Mouse (Mus musculus): Measurements from ENCODE around the gene Rbm8a2. TPM values are rescaled to one million over a fixed set of nuclear protein-coding genes. Genes with fewer than 3 reads are reported as not detected.

Rbm8a2 gene
- polyA plus RNA-seq, 1 experiment, result not detected

GRCm38 (mm10) chr1:176000599-176000998 is 21.7 kb upstream of the Rbm8a2 start:
- H3K4me1 ChIP-seq (ENCODE audit: control insufficient read depth, insufficient read depth, low read length), result no peaks in the 10 kb centered on the region
- H3K27ac ChIP-seq (ENCODE audit: insufficient read depth, low read depth, low read length), result no peak overlapping the region
- 86% methylated on average over 5 of the region's 5 CpGs for WGBS
- no peak for TF ChIP-seq CTCF (IDR thresholded peaks at IDR 0.05; ENCODE audit: insufficient read depth, low read depth, low read length)
- no peak for TF ChIP-seq POLR2A (IDR thresholded peaks at IDR 0.05; ENCODE audit: insufficient read depth, low read depth, low read length)
- no peak overlapping the region for H3K4me3 ChIP-seq (ENCODE audit: insufficient read depth, low read depth, low read length)

- no peaks in the 10 kb centered on the region for H3K4me1 ChIP-seq (ENCODE audit: control insufficient read depth, insufficient read depth, low read length)
- no peak overlapping the region for H3K4me3 ChIP-seq (ENCODE audit: insufficient read depth, low read depth, low read length)
- TF ChIP-seq CTCF (IDR thresholded peaks at IDR 0.05; ENCODE audit: insufficient read depth, low read depth, low read length) (no peak), POLR2A (IDR thresholded peaks at IDR 0.05; ENCODE audit: insufficient read depth, low read depth, low read length) (no peak)
- H3K27ac ChIP-seq (ENCODE audit: insufficient read depth, low read depth, low read length), result no peak overlapping the region
- WGBS, result 63% methylated on average over 7 of the region's 7 CpGs
These were observed 18.2 kb upstream of the Rbm8a2 start for GRCm38 (mm10) chr1:175997076-175997651.

GRCm38 (mm10) chr1:175988912-175989311 is 10.0 kb upstream of the Rbm8a2 start:
- TF ChIP-seq CTCF (IDR thresholded peaks at IDR 0.05; ENCODE audit: insufficient read depth, low read depth, low read length), result no peak
- TF ChIP-seq POLR2A (IDR thresholded peaks at IDR 0.05; ENCODE audit: insufficient read depth, low read depth, low read length), result no peak
- WGBS, result 80% methylated on average over 4 of the region's 4 CpGs
- Histone ChIP-seq H3K27ac (ENCODE audit: insufficient read depth, low read depth, low read length) (no peak overlapping the region), H3K4me1 (ENCODE audit: control insufficient read depth, insufficient read depth, low read length) (no peaks in the 10 kb centered on the region), H3K4me3 (ENCODE audit: insufficient read depth, low read depth, low read length) (no peak overlapping the region)

GRCm38 (mm10) chr1:175988448-175988847 is 9.5 kb upstream of the Rbm8a2 start:
- 91% methylated on average over 5 of the region's 5 CpGs for WGBS
- H3K27ac ChIP-seq (ENCODE audit: insufficient read depth, low read depth, low read length), result no peak overlapping the region
- no peak overlapping the region for H3K4me3 ChIP-seq (ENCODE audit: insufficient read depth, low read depth, low read length)
- TF ChIP-seq POLR2A (IDR thresholded peaks at IDR 0.05; ENCODE audit: insufficient read depth, low read depth, low read length) (no peak), CTCF (IDR thresholded peaks at IDR 0.05; ENCODE audit: insufficient read depth, low read depth, low read length) (no peak)
- H3K4me1 ChIP-seq (ENCODE audit: control insufficient read depth, insufficient read depth, low read length), result no peaks in the 10 kb centered on the region

GRCm38 (mm10) chr1:175970710-175971109 is 8.2 kb downstream of the Rbm8a2 start:
- 24% methylated on average over 5 of the region's 5 CpGs for WGBS
- TF ChIP-seq CTCF (IDR thresholded peaks at IDR 0.05; ENCODE audit: insufficient read depth, low read depth, low read length) (no peak), POLR2A (IDR thresholded peaks at IDR 0.05; ENCODE audit: insufficient read depth, low read depth, low read length) (no peak)
- no peak overlapping the region for H3K4me3 ChIP-seq (ENCODE audit: insufficient read depth, low read depth, low read length)

GRCm38 (mm10) chr1:175967004-175967745 is 11.7 kb downstream of the Rbm8a2 start:
- no peak for TF ChIP-seq CTCF (IDR thresholded peaks at IDR 0.05; ENCODE audit: insufficient read depth, low read depth, low read length)
- TF ChIP-seq POLR2A (IDR thresholded peaks at IDR 0.05; ENCODE audit: insufficient read depth, low read depth, low read length), result no peak
- WGBS, result 83% methylated on average over 5 of the region's 5 CpGs

More at GRCm38 (mm10) chr1:175970710-175971109, 8.2 kb downstream of the Rbm8a2 start:
- Histone ChIP-seq H3K4me1 (ENCODE audit: control insufficient read depth, insufficient read depth, low read length) (peaks cover 3% of the 10 kb centered on the region), H3K27ac (ENCODE audit: insufficient read depth, low read depth, low read length) (no peak overlapping the region)

GRCm38 (mm10) chr1:175961786-175962185 is 17.1 kb downstream of the Rbm8a2 start:
- H3K4me3 ChIP-seq (ENCODE audit: insufficient read depth, low read depth, low read length), result no peak overlapping the region
- TF ChIP-seq CTCF (IDR thresholded peaks at IDR 0.05; ENCODE audit: insufficient read depth, low read depth, low read length) (no peak), POLR2A (IDR thresholded peaks at IDR 0.05; ENCODE audit: insufficient read depth, low read depth, low read length) (no peak)
- H3K4me1 ChIP-seq (ENCODE audit: control insufficient read depth, insufficient read depth, low read length), result no peaks in the 10 kb centered on the region
- no peak overlapping the region for H3K27ac ChIP-seq (ENCODE audit: insufficient read depth, low read depth, low read length)
- WGBS, result 97% methylated on average over 2 of the region's 2 CpGs

More at GRCm38 (mm10) chr1:175967004-175967745, 11.7 kb downstream of the Rbm8a2 start:
- Histone ChIP-seq H3K4me3 (ENCODE audit: insufficient read depth, low read depth, low read length) (no peak overlapping the region), H3K27ac (ENCODE audit: insufficient read depth, low read depth, low read length) (no peak overlapping the region), H3K4me1 (ENCODE audit: control insufficient read depth, insufficient read depth, low read length) (peaks cover 3% of the 10 kb centered on the region)

GRCm38 (mm10) chr1:175950851-175951250 is 28.1 kb downstream of the Rbm8a2 start:
- no peak for TF ChIP-seq POLR2A (IDR thresholded peaks at IDR 0.05; ENCODE audit: insufficient read depth, low read depth, low read length)
- no peak for TF ChIP-seq CTCF (IDR thresholded peaks at IDR 0.05; ENCODE audit: insufficient read depth, low read depth, low read length)
- no peaks in the 10 kb centered on the region for H3K4me1 ChIP-seq (ENCODE audit: control insufficient read depth, insufficient read depth, low read length)
- H3K4me3 ChIP-seq (ENCODE audit: insufficient read depth, low read depth, low read length), result no peak overlapping the region
- no peak overlapping the region for H3K27ac ChIP-seq (ENCODE audit: insufficient read depth, low read depth, low read length)
- WGBS, result 95% methylated on average over 2 of the region's 2 CpGs

GRCm38 (mm10) chr1:175950421-175950820 is 28.5 kb downstream of the Rbm8a2 start:
- 88% methylated on average over 3 of the region's 3 CpGs for WGBS
- Histone ChIP-seq H3K27ac (ENCODE audit: insufficient read depth, low read depth, low read length) (no peak overlapping the region), H3K4me1 (ENCODE audit: control insufficient read depth, insufficient read depth, low read length) (no peaks in the 10 kb centered on the region), H3K4me3 (ENCODE audit: insufficient read depth, low read depth, low read length) (no peak overlapping the region)
- TF ChIP-seq CTCF (IDR thresholded peaks at IDR 0.05; ENCODE audit: insufficient read depth, low read depth, low read length), result no peak
- no peak for TF ChIP-seq POLR2A (IDR thresholded peaks at IDR 0.05; ENCODE audit: insufficient read depth, low read depth, low read length)

All from olfactory bulb, adult 2 months (tissue).